Mouse (Mus musculus): ENCODE data around the gene Iqcn. TPM values are rescaled to one million over a fixed set of nuclear protein-coding genes. Genes with fewer than 3 reads are reported as not detected.

Iqcn gene
- total RNA-seq, 2 experiments from 2014 or later, result 0.15 to 0.30 TPM

GRCm38 (mm10) chr8:70701048-70701981 is 1.9 kb upstream of the Iqcn start:
- no peak for DNase-seq

DNA sequence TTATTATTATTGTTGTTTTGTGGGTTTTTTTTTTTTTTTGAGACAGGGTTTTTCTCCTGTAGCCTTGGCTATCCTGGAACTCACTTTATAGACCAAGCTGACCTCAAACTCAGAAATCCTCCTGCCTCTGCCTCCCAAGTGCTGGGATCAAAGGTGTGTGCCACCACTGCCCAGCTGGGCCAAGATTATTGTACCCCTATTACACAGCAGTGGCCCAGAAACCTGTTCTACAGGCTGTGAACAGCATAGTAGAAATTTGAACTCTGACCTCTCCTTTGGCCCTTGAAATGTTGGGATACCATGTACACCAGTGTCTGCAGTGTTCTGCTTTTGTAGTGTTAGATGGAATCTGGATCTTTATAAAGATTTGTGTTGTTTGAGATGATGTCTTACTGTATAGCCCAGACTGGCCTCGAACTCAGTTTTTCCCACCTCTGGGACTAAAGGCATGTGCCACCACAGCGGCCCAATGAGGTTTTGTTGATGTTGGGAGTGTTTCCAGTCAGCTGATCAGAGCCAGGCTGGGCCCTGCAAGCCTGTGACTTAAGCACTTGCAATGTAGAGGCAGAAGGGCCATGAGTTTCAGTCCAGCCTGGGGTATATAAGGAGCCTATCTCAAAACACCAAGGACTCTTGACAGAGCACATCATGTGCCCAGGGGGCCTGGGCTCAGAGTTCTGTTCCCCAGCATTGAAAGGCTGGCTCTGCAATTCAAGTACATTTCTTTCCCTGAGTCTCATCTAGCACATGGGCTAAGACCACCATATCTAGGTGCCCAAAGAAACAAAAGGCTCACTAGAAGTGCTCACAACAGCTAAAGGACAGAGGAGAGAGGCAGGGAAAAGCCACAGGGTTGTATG is 1.0 kb upstream of the Iqcn start:
- DNase-seq, result no peak

DNA sequence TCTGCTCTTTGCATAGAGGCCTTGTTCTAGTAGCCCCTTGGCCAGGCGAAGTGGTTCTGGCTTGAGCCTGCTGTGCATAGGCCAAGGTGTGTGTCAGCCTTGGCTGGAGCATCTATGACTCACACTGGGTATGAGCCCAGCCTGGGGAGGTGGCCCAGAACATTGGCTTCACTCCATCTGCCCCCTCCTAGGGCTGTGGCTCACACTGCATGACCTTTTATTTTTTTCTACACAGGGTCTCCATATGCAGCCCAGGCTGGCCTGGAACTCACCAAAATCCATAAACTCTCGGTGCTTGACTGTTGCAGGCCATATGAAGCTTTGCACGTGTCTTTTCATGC is 445 bp upstream of the Iqcn start:
- DNase-seq, result peak; percentile 80

GRCm38 (mm10) chr8:70708281-70708680 is 5.0 kb downstream of the Iqcn start:
- peak; percentile 68 for DNase-seq

DNA sequence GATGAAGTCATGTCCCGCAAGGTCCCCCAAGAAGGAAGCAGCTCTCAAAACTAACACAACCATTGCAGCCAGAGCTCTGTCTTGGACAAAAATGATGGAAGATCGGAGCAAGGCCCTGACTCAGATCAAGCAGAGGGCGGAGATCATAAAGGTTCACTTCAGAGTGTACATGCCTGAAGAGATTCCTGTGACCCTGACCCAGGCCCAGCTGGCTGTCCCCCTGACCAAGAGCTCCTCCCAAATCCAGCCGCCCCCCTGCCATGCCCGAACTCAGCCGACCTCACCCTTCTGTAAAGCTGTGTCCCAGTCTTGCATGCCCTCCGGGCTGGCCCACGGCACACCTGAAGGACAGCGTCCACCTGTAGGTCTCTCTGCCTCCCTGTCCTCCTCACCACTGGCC is 6.5 kb downstream of the Iqcn start:
- DNase-seq, result no peak

- DNase-seq, result peak; percentile 42
These were observed 7.0 kb downstream of the Iqcn start for GRCm38 (mm10) chr8:70710296-70710695.

DNA sequence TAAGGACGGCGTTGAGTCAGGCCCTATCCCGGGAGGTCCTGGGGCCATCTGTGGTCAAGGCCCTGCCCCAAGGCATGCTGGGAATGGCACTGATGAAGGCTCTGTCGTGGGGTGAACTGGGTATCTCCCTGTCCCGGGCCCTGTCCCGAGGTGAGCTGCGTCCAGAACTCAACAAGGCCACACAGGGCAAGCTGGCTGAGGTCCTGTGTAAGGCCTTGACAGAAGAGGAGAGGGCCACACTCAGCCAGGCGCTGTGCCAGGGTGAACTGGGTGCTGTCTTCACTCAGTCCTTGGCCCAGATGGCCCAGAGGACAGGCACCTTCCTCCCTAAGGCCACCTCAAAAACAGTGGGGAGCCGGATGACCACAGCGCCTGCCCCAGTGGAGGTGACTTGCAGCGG is 7.8 kb downstream of the Iqcn start:
- peak; percentile 78 for DNase-seq

DNA sequence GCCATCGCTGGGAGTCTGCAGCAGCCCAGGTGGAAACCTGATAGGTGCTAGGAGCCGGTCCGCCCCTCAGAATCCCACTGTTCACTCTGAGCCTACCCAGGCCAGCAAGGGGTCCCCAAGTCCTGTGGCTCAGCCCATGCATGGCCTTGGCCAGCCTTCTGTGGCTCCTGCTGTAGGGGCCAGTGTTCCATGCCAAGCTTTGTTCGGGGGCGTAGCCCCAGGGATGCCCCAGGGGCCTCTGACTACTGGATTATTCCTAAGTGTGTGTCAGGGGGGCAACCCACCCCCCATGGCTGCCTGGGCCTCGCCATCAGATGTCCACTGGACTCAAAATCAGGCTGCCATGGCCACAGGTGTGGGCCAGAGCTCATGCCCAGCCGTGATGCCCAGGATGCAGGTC is 10.7 kb downstream of the Iqcn start:
- DNase-seq, result no peak

DNA sequence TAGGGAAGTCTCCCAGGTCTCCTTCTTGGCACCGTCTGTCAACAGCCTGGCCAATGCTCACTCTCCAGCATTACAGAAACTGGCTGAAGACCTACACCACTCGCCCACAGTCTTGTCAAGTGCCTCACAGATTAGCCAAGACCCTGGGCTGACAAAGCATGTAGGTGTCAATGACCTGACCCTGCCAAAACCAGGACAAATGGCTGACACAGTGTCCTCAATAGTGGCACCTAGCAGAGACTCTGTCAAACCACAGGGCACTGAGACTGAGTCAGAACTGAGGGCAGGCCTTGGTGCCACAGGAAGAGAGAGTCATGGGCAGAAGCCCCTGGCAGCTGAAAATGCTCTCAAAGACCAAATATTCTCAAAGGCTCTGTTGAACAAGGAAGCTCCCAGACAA is 11.8 kb downstream of the Iqcn start:
- no peak for DNase-seq

DNA sequence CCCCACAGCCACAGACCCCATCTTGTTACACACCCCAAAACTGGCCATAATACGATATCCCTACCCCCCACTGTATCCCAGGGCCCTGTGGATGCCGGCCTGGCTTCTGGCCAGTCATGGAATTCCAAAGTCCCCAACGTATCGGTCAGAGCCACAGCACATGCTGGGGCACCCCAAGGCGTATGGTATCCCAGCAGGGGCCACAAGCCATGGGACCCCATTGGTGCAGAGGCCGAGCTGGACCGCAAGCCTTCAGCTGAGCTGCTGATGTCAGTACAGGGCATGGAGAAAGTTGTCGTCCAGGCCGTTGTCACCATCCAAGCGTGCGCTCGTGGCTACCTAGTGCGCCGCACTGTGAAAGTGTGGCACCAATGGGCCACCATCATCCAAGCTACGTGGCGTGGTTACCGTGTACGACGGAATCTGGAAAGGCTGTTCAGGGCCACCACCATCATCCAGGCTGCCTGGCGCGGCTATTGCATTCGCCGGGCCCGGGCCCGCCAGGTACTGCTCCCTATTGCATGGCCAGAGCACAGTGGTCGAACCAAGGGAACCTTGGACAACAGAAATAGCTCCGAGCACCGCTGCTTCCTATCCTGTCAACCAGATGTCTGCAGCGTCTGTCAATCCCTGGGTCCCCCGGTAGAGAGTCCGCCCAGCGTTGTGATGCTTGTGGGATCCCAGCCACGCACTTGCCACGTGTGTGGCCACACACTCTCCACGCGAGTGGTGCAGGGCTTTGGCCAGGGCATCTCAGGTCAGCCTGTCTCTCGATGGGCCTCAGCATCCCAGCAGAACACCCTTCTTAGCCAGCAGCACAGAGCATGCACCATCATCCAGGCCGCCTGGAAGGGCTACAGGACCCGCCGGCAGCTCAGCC is 13.5 kb downstream of the Iqcn start:
- no peak for DNase-seq

GRCm38 (mm10) chr8:70718297-70718696 is 15.0 kb downstream of the Iqcn start, which contains the start of gene Gm3336:
Gm3336 (plus strand) TSS chr8:70718543.
- DNase-seq, result peak; percentile 78

GRCm38 (mm10) chr8:70719796-70720270 is 16.6 kb downstream of the Iqcn start:
- no peak for DNase-seq

GRCm38 (mm10) chr8:70720739-70721138 is 17.5 kb downstream of the Iqcn start:
- DNase-seq, result peak; percentile 87

DNA sequence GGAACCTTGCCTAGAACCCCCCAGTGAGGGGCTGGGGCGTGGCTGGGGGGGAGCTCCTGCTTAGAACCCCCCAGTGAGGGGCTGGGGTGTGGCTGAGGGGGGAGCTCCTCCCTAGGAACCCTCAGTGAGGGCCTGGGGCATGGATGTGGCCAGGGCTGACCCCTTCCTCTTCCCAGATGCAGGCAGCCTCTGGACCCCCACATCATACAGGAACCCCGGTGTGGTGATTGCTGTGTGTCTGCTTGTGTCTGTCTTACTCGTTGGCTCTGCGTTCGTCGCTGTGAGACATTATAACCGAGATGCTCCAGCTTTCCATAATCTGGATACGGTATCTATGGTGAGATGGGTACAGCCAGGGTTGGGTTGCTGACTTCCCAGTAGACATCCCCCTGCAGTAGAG is 18.3 kb downstream of the Iqcn start:
- DNase-seq, result no peak

- no peak for DNase-seq
These were observed 20.4 kb downstream of the Iqcn start, which contains the start of gene Pde4c for GRCm38 (mm10) chr8:70723486-70724210. Pde4c (plus strand) TSS chr8:70723720.

DNA sequence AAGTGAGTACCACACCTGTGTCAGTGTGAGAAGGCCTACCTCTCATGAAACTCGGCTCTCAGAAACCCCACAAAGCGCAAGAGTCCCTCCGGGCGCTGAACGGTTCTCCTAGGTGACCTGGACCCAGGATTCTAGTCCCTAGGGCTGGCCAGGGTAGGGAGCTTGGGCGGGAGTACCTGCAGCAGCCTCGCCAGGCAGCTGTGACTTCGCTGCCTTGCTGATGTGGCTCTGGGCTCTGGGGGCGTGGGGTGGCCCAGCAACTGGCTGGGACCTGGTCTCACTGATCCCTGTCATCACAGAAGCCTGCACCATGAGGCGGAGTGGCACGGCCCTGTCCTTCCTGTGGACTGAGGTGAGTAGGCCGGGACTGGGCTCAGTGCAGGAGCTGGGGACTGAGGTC is 21.0 kb downstream of the Iqcn start:
- no peak for DNase-seq

- peak; percentile 72 for DNase-seq
These were observed 22.7 kb downstream of the Iqcn start for GRCm38 (mm10) chr8:70725792-70726447.

GRCm38 (mm10) chr8:70726721-70727120 is 23.5 kb downstream of the Iqcn start:
- DNase-seq, result no peak

GRCm38 (mm10) chr8:70729808-70730475 is 26.7 kb downstream of the Iqcn start:
- no peak for DNase-seq

GRCm38 (mm10) chr8:70730956-70731355 is 27.7 kb downstream of the Iqcn start:
- no peak for DNase-seq

Measured in adrenal gland, postnatal 10 days (tissue).